Mouse (Mus musculus) CH12.LX (cell line): ENCODE data around the gene Gimap3. TPM values are rescaled to one million over a fixed set of nuclear protein-coding genes. Genes with fewer than 3 reads are reported as not detected.
A peak's percentile ranks its signal among the peaks of the same experiment; 100 is the strongest.

Experiments
- BHLHE40 ChIP-seq: IDR thresholded peaks from 2 replicates; pipeline ENCODE4 v1.6.1; 2011; ENCODE audit warnings: mild to moderate bottlenecking, low read depth, low read length, improper control_type of control experiment
- CHD1 ChIP-seq: IDR thresholded peaks from 2 replicates; pipeline ENCODE4 v1.6.1; 2012; ENCODE audit warnings: low read depth, low read length, improper control_type of control experiment, inconsistent platforms
- E2F4 ChIP-seq: IDR thresholded peaks from 2 replicates; pipeline ENCODE4 v1.6.1; 2011; ENCODE audit warnings: low read depth, low read length, improper control_type of control experiment; ENCODE audit not compliant: insufficient replicate concordance
- ELF1 ChIP-seq: IDR thresholded peaks from 2 replicates; pipeline ENCODE4 v1.6.1; 2014; ENCODE audit warnings: low read depth, mild to moderate bottlenecking, inconsistent platforms, low read length, improper control_type of control experiment
- ETS1 ChIP-seq: conservative IDR thresholded peaks from 2 replicates; pipeline ENCODE4 v1.6.1; 2012; ENCODE audit warnings: low read depth, mild to moderate bottlenecking, inconsistent platforms, low read length, improper control_type of control experiment, moderate library complexity
- JUN ChIP-seq: IDR thresholded peaks from 2 replicates; pipeline ENCODE4 v1.6.1; 2011; ENCODE audit warnings: low read depth, mild to moderate bottlenecking, low read length, improper control_type of control experiment, moderate library complexity; ENCODE audit not compliant: insufficient read depth
- KAT2A ChIP-seq: IDR thresholded peaks from 2 replicates; pipeline ENCODE4 v1.6.1; 2012; ENCODE audit warnings: low read length, improper control_type of control experiment, inconsistent platforms; ENCODE audit not compliant: insufficient replicate concordance
- MAFK ChIP-seq: IDR thresholded peaks from 2 replicates; pipeline ENCODE4 v1.6.1; 2011; ENCODE audit warnings: low read length, improper control_type of control experiment; ENCODE audit not compliant: insufficient replicate concordance
- MAX ChIP-seq: IDR thresholded peaks from 2 replicates; pipeline ENCODE4 v1.6.1; 2011; ENCODE audit warnings: low read length, improper control_type of control experiment
- MXI1 ChIP-seq: IDR thresholded peaks from 2 replicates; pipeline ENCODE4 v1.6.1; 2011; ENCODE audit warnings: mild to moderate bottlenecking, low read depth, low read length, improper control_type of control experiment
- NELFE ChIP-seq: IDR thresholded peaks from 2 replicates; pipeline ENCODE4 v1.6.1; 2011; ENCODE audit warnings: low read depth, low read length, improper control_type of control experiment
- NRF1 ChIP-seq: IDR thresholded peaks from 2 replicates; pipeline ENCODE4 v1.6.1; 2014; ENCODE audit warnings: low read depth, mild to moderate bottlenecking, inconsistent platforms, low read length, improper control_type of control experiment, moderate library complexity
- PAX5 ChIP-seq: IDR thresholded peaks from 2 replicates; pipeline ENCODE4 v1.6.1; 2012; ENCODE audit warnings: low read length, inconsistent platforms, mixed read lengths
- POLR2A ChIP-seq: IDR thresholded peaks from 2 replicates; pipeline ENCODE4 v1.6.1; 2011; ENCODE audit warnings: low read depth, mild to moderate bottlenecking, improper control_type of control experiment, low read length
- POLR2AphosphoS2 ChIP-seq: IDR thresholded peaks from 2 replicates; pipeline ENCODE4 v1.6.1; 2011; ENCODE audit warnings: low read depth, low read length, improper control_type of control experiment
- RAD21 ChIP-seq: IDR thresholded peaks from 2 replicates; pipeline ENCODE4 v1.6.1; 2011; ENCODE audit warnings: low read depth, mild to moderate bottlenecking, low read length, improper control_type of control experiment, moderate library complexity
- TBP ChIP-seq: conservative IDR thresholded peaks from 2 replicates; pipeline ENCODE4 v1.6.1; 2011; ENCODE audit warnings: low read depth, low read length, improper control_type of control experiment
- UBTF ChIP-seq: IDR thresholded peaks from 2 replicates; pipeline ENCODE4 v1.6.1; 2012; ENCODE audit warnings: low read depth, mild to moderate bottlenecking, inconsistent platforms, low read length, improper control_type of control experiment, moderate library complexity
- USF2 ChIP-seq: conservative IDR thresholded peaks from 2 replicates; pipeline ENCODE4 v1.6.1; 2011; ENCODE audit warnings: low read depth, low read length, improper control_type of control experiment
- ZKSCAN1 ChIP-seq: IDR thresholded peaks from 2 replicates; pipeline ENCODE4 v1.6.1; 2012; ENCODE audit warnings: low read depth, inconsistent platforms, low read length, improper control_type of control experiment, borderline replicate concordance
- ZMIZ1 ChIP-seq: IDR thresholded peaks from 2 replicates; pipeline ENCODE4 v1.6.1; 2012; ENCODE audit warnings: low read depth, mild to moderate bottlenecking, inconsistent platforms, low read length, improper control_type of control experiment
- ZNF384 ChIP-seq: IDR thresholded peaks from 2 replicates; pipeline ENCODE4 v1.6.1; 2012; ENCODE audit warnings: low read depth, low read length, improper control_type of control experiment, inconsistent platforms
- polyA plus RNA-seq: library from polyadenylated mRNA; unstranded; fragments of >175 nt; gene quantifications from 2 replicates; pipeline ENCODE4 v1.2.1, GENCODE M21; 2012; ENCODE audit warnings: low read depth; ENCODE audit not compliant: insufficient read length
- total RNA-seq, 2 experiments: library from RNA; depleted of rRNA; stranded (reverse); fragments of 300-350 nt in 1 of 2; fragments of >200 nt in 1 of 2; gene quantifications; 2 replicates each; pipeline ENCODE4 v1.2.3; 2012 to 2014

Gimap3 gene
- total and polyA plus RNA-seq, 3 experiments: 10.8 to 28.2 (median 17.7) TPM

- TF ChIP-seq E2F4: no peak
- TF ChIP-seq TBP: peak; percentile 61
- no peak for TF ChIP-seq ETS1
- TF ChIP-seq ZKSCAN1: no peak
- TF ChIP-seq MAX: peak; percentile 48; the same call in 1 of the 2 replicates
- 0 out of 2 replicates have a peak, but pooled peaks have one; percentile 67 for TF ChIP-seq CHD1
- TF ChIP-seq USF2: no peak
- TF ChIP-seq NRF1: 0 out of 2 replicates have a peak, but pooled peaks have one; percentile 7
- TF ChIP-seq ELF1: no peak
- TF ChIP-seq JUN: no peak
- TF ChIP-seq NELFE: peak; percentile 58
- no peak for TF ChIP-seq ZNF384
- no peak for TF ChIP-seq BHLHE40
- TF ChIP-seq PAX5: no peak
- peak; percentile 19; the same call in 1 of the 2 replicates for TF ChIP-seq ZMIZ1
- TF ChIP-seq KAT2A: no peak
- no peak; the same call in 1 of the 2 replicates for TF ChIP-seq RAD21
- no peak for TF ChIP-seq POLR2AphosphoS2
- TF ChIP-seq MAFK: no peak
- peak; percentile 53; the same call in 1 of the 2 replicates for TF ChIP-seq POLR2A
- TF ChIP-seq MXI1: peak; percentile 66; the same call in 1 of the 2 replicates
- no peak for TF ChIP-seq UBTF
These were observed 52.2 kb downstream of the Gimap3 start, which contains the start of the genes Gm28053 and Gimap7 (continued) for GRCm38 (mm10) chr6:48718455-48718854.

Other genes with a start within 250 kb of the Gimap3 start
Only the 20 nearest of the 22 such genes appear.
- 0.46 and 0.72 TPM in 2 replicates for gene Rarres2, start 198.1 kb downstream of the Gimap3 start, total RNA-seq (2012; rRNA removed)
- gene Rarres2, start 198.1 kb downstream of the Gimap3 start, total RNA-seq (2014; rRNA removed): not detected in 2 replicates
- not detected in 2 replicates for gene Rarres2, start 198.1 kb downstream of the Gimap3 start, polyA plus RNA-seq
- not detected in 2 replicates for gene Gm45021, start 181.2 kb downstream of the Gimap3 start, total RNA-seq (2012; rRNA removed)
- not detected in 2 replicates for gene Gm45021, start 181.2 kb downstream of the Gimap3 start, total RNA-seq (2014; rRNA removed)
- not detected in 2 replicates for gene Gm45021, start 181.2 kb downstream of the Gimap3 start, polyA plus RNA-seq
- 23.6 and 28.0 TPM in 2 replicates for gene Repin1, start 177.0 kb downstream of the Gimap3 start, total RNA-seq (2012; rRNA removed)
- 11.5 and 12.8 TPM in 2 replicates for gene Repin1, start 177.0 kb downstream of the Gimap3 start, total RNA-seq (2014; rRNA removed)
- gene Repin1, start 177.0 kb downstream of the Gimap3 start, polyA plus RNA-seq: 9.7 and 10.7 TPM in 2 replicates
- not detected in 2 replicates for gene Gm44965, start 176.9 kb downstream of the Gimap3 start, total RNA-seq (2012; rRNA removed)
- gene Gm44965, start 176.9 kb downstream of the Gimap3 start, total RNA-seq (2014; rRNA removed): not detected in 2 replicates
- gene Gm44965, start 176.9 kb downstream of the Gimap3 start, polyA plus RNA-seq: not detected in 2 replicates
- gene Zfp775, start 168.8 kb downstream of the Gimap3 start, total RNA-seq (2012; rRNA removed): 4.7 and 6.5 TPM in 2 replicates
- 2.6 and 3.2 TPM in 2 replicates for gene Zfp775, start 168.8 kb downstream of the Gimap3 start, total RNA-seq (2014; rRNA removed)
- gene Zfp775, start 168.8 kb downstream of the Gimap3 start, polyA plus RNA-seq: 3.3 and 3.5 TPM in 2 replicates
- gene AI854703, start 144.1 kb downstream of the Gimap3 start, total RNA-seq (2012; rRNA removed): 3.5 and 5.3 TPM in 2 replicates
- 2.1 TPM in 2 replicates for gene AI854703, start 144.1 kb downstream of the Gimap3 start, total RNA-seq (2014; rRNA removed)
- gene AI854703, start 144.1 kb downstream of the Gimap3 start, polyA plus RNA-seq: 3.1 and 4.8 TPM in 2 replicates
- 27.9 and 28.5 TPM in 2 replicates for gene Gimap8, start 123.6 kb downstream of the Gimap3 start, total RNA-seq (2012; rRNA removed)
- 27.5 and 36.8 TPM in 2 replicates for gene Gimap8, start 123.6 kb downstream of the Gimap3 start, total RNA-seq (2014; rRNA removed)
- 21.6 and 22.1 TPM in 2 replicates for gene Gimap8, start 123.6 kb downstream of the Gimap3 start, polyA plus RNA-seq
- 31.0 and 38.5 TPM in 2 replicates for gene Gimap9, start 94.7 kb downstream of the Gimap3 start, total RNA-seq (2012; rRNA removed)
- gene Gimap9, start 94.7 kb downstream of the Gimap3 start, total RNA-seq (2014; rRNA removed): 75.1 and 83.9 TPM in 2 replicates
- gene Gimap9, start 94.7 kb downstream of the Gimap3 start, polyA plus RNA-seq: 43.4 and 46.1 TPM in 2 replicates
- gene Gimap4, start 86.3 kb downstream of the Gimap3 start, total RNA-seq (2012; rRNA removed): 113 and 144 TPM in 2 replicates
- gene Gimap4, start 86.3 kb downstream of the Gimap3 start, total RNA-seq (2014; rRNA removed): 264 and 316 TPM in 2 replicates
- gene Gimap4, start 86.3 kb downstream of the Gimap3 start, polyA plus RNA-seq: 203 and 274 TPM in 2 replicates
- gene Gimap6, start 62.6 kb downstream of the Gimap3 start, total RNA-seq (2012; rRNA removed): 78.1 and 88.9 TPM in 2 replicates
- gene Gimap6, start 62.6 kb downstream of the Gimap3 start, total RNA-seq (2014; rRNA removed): 128 and 158 TPM in 2 replicates
- 87.9 and 97.2 TPM in 2 replicates for gene Gimap6, start 62.6 kb downstream of the Gimap3 start, polyA plus RNA-seq
- 10.0 and 12.0 TPM in 2 replicates for gene Gm28053, start 52.2 kb downstream of the Gimap3 start, total RNA-seq (2012; rRNA removed)
- gene Gm28053, start 52.2 kb downstream of the Gimap3 start, total RNA-seq (2014; rRNA removed): 8.0 and 8.8 TPM in 2 replicates
- gene Gm28053, start 52.2 kb downstream of the Gimap3 start, polyA plus RNA-seq: 22.7 and 46.9 TPM in 2 replicates
- 14.5 and 16.3 TPM in 2 replicates for gene Gimap7, start 52.2 kb downstream of the Gimap3 start, total RNA-seq (2012; rRNA removed)
- gene Gimap7, start 52.2 kb downstream of the Gimap3 start, total RNA-seq (2014; rRNA removed): 4.2 and 4.3 TPM in 2 replicates
- gene Gimap7, start 52.2 kb downstream of the Gimap3 start, polyA plus RNA-seq: 7.0 and 7.1 TPM in 2 replicates
- gene Gimap1, start 31.8 kb downstream of the Gimap3 start, total RNA-seq (2012; rRNA removed): 136 and 144 TPM in 2 replicates
- 54.5 and 57.4 TPM in 2 replicates for gene Gimap1, start 31.8 kb downstream of the Gimap3 start, total RNA-seq (2014; rRNA removed)
- 91.8 and 113 TPM in 2 replicates for gene Gimap1, start 31.8 kb downstream of the Gimap3 start, polyA plus RNA-seq
- gene Gimap5, start 24.7 kb downstream of the Gimap3 start, total RNA-seq (2012; rRNA removed): 82.1 and 82.3 TPM in 2 replicates
- gene Gimap5, start 24.7 kb downstream of the Gimap3 start, total RNA-seq (2014; rRNA removed): 74.6 and 77.6 TPM in 2 replicates
- 56.9 and 59.6 TPM in 2 replicates for gene Gimap5, start 24.7 kb downstream of the Gimap3 start, polyA plus RNA-seq
- gene Tmem176a, start 70.1 kb upstream of the Gimap3 start, total RNA-seq (2012; rRNA removed): 24.9 and 27.2 TPM in 2 replicates
- gene Tmem176a, start 70.1 kb upstream of the Gimap3 start, total RNA-seq (2014; rRNA removed): 30.0 and 34.6 TPM in 2 replicates
- gene Tmem176a, start 70.1 kb upstream of the Gimap3 start, polyA plus RNA-seq: 49.8 and 58.0 TPM in 2 replicates
- gene Tmem176b, start 70.6 kb upstream of the Gimap3 start, total RNA-seq (2012; rRNA removed): 39.4 and 43.3 TPM in 2 replicates
- 82.2 and 89.8 TPM in 2 replicates for gene Tmem176b, start 70.6 kb upstream of the Gimap3 start, total RNA-seq (2014; rRNA removed)
- gene Tmem176b, start 70.6 kb upstream of the Gimap3 start, polyA plus RNA-seq: 159 and 162 TPM in 2 replicates
- gene Aoc1, start 102.0 kb upstream of the Gimap3 start, total RNA-seq (2012; rRNA removed): 0.13 TPM in 1 of 2 replicates, not detected in the other
- 0.19 and 0.24 TPM in 2 replicates for gene Aoc1, start 102.0 kb upstream of the Gimap3 start, total RNA-seq (2014; rRNA removed)
- 0.15 and 0.21 TPM in 2 replicates for gene Aoc1, start 102.0 kb upstream of the Gimap3 start, polyA plus RNA-seq
- not detected in 2 replicates for gene 1600015I10Rik, start 159.0 kb upstream of the Gimap3 start, total RNA-seq (2012; rRNA removed)
- gene 1600015I10Rik, start 159.0 kb upstream of the Gimap3 start, total RNA-seq (2014; rRNA removed): not detected in 2 replicates
- gene 1600015I10Rik, start 159.0 kb upstream of the Gimap3 start, polyA plus RNA-seq: not detected in 2 replicates
- gene Doxl2, start 204.1 kb upstream of the Gimap3 start, total RNA-seq (2012; rRNA removed): not detected in 2 replicates
- gene Doxl2, start 204.1 kb upstream of the Gimap3 start, total RNA-seq (2014; rRNA removed): not detected in 2 replicates
- not detected in 2 replicates for gene Doxl2, start 204.1 kb upstream of the Gimap3 start, polyA plus RNA-seq
- gene Svs1, start 216.0 kb upstream of the Gimap3 start, total RNA-seq (2012; rRNA removed): not detected in 2 replicates
- not detected in 2 replicates for gene Svs1, start 216.0 kb upstream of the Gimap3 start, total RNA-seq (2014; rRNA removed)
- gene Svs1, start 216.0 kb upstream of the Gimap3 start, polyA plus RNA-seq: not detected in 2 replicates